Mouse (Mus musculus): Measurements from ENCODE around the gene Cdk6. TPM values are rescaled to one million over a fixed set of nuclear protein-coding genes. Genes with fewer than 3 reads are reported as not detected.

Cdk6 gene
- polyA plus RNA-seq, 1 experiment from 2014 or later, result 11.8 TPM

- H3K36me3 ChIP-seq (replicated peaks; ENCODE audit: control insufficient read depth, insufficient read depth), result no peaks in the 10 kb centered on the region
- H3K27ac ChIP-seq, result no peak overlapping the region
- H3K9ac ChIP-seq, result no peak overlapping the region
- ATAC-seq (ENCODE audit: low FRiP score) (no peak), DNase-seq (ENCODE audit: low spot score) (no peak)
- H3K27me3 ChIP-seq (ENCODE audit: control insufficient read depth, insufficient read depth, low read length), result no peaks in the 10 kb centered on the region
- no peak overlapping the region for H3K4me2 ChIP-seq (replicated peaks)
- H3K9me3 ChIP-seq (ENCODE audit: control insufficient read depth, low read length), result no peaks in the 10 kb centered on the region
- 85% methylated on average over 11 of the region's 11 CpGs for WGBS
- H3K4me1 ChIP-seq (replicated peaks; ENCODE audit: control insufficient read depth, insufficient read depth, low read length), result no peaks in the 10 kb centered on the region
- H3K4me3 ChIP-seq (replicated peaks; ENCODE audit: low read length), result no peak overlapping the region
These were observed 121.8 kb downstream of the Cdk6 start for GRCm38 (mm10) chr5:3462897-3463757.

GRCm38 (mm10) chr5:3463758-3464157 is 122.5 kb downstream of the Cdk6 start:
- no peak overlapping the region for H3K9ac ChIP-seq
- H3K9me3 ChIP-seq (ENCODE audit: control insufficient read depth, low read length), result no peaks in the 10 kb centered on the region
- ATAC-seq (ENCODE audit: low FRiP score) (no peak), DNase-seq (ENCODE audit: low spot score) (no peak)
- no peaks in the 10 kb centered on the region for H3K27me3 ChIP-seq (ENCODE audit: control insufficient read depth, insufficient read depth, low read length)
- no peak overlapping the region for H3K27ac ChIP-seq
- no peaks in the 10 kb centered on the region for H3K4me1 ChIP-seq (replicated peaks; ENCODE audit: control insufficient read depth, insufficient read depth, low read length)
- 86% methylated on average over 3 of the region's 3 CpGs for WGBS
- no peaks in the 10 kb centered on the region for H3K36me3 ChIP-seq (replicated peaks; ENCODE audit: control insufficient read depth, insufficient read depth)
- no peak overlapping the region for H3K4me2 ChIP-seq (replicated peaks)
- H3K4me3 ChIP-seq (replicated peaks; ENCODE audit: low read length), result no peak overlapping the region

DNA sequence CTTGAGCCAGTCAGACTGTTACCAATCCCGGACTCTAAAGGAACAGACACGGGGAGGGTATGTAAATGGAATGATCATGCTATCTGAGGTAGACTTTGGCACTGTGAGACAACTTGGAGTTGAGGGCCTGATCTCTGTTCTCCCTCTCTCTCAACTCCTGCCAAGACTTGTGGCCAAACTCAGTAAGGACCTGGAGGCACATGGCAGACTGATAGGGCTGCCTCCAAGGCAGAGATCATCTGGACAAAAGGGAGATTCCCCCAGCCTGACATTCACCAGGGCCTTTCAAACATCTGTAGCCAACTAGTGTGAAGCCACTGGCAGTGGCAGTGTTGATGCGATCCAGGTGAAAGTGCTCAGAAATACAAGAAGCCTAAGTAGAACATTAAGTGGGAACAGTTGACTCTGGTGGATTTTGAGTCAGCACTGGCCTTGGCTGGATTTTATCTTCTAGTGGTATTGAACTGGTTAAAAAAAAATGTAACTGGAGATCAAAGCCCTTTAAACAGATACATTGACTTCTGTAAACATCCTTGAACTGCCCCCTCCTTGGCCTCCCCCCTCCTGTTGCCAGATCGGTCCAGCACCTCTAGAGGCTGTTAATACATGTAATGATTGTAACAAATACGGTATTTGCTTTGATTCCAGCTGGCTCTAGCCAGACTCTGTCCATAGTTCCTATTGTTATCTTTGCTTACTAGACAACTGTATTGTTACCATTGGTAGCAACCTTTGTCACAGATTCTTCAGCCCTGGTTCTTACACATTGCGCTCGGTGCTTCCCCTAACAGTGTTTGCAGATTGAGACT is 125.0 kb downstream of the Cdk6 start:
- no peak for ATAC-seq (ENCODE audit: low FRiP score)
- Histone ChIP-seq H3K27me3 (ENCODE audit: control insufficient read depth, insufficient read depth, low read length) (no peaks in the 10 kb centered on the region), H3K9ac (no peak overlapping the region), H3K36me3 (replicated peaks; ENCODE audit: control insufficient read depth, insufficient read depth) (no peaks in the 10 kb centered on the region), H3K4me3 (replicated peaks; ENCODE audit: low read length) (no peak overlapping the region), H3K4me1 (replicated peaks; ENCODE audit: control insufficient read depth, insufficient read depth, low read length) (no peaks in the 10 kb centered on the region), H3K9me3 (ENCODE audit: control insufficient read depth, low read length) (no peaks in the 10 kb centered on the region), H3K4me2 (replicated peaks) (no peak overlapping the region), H3K27ac (no peak overlapping the region)
- WGBS, result 77% methylated on average over 7 of the region's 7 CpGs
- no peak for DNase-seq (ENCODE audit: low spot score)

DNA sequence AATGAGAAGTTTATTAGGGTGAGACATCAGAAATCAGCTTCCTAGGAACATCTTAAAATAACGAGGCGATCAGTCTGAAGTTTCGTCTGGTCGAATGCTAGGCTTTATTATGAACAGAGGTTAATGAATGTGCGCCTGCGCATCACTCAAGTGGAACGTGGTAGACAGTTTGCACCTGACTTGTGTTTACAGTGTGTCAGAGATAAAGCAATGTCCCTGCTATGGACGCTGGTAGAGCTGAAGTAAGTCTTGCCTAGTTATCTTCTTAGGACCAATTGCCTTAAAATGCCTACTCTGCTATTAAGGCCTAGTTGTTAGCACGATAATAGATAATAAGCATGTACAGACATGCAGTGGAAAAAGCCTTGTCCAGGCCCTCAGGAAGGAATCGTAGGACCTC is 129.6 kb downstream of the Cdk6 start:
- no peaks in the 10 kb centered on the region for H3K4me1 ChIP-seq (replicated peaks; ENCODE audit: control insufficient read depth, insufficient read depth, low read length)
- H3K27ac ChIP-seq, result no peak overlapping the region
- WGBS, result 86% methylated on average over 10 of the region's 10 CpGs
- DNase-seq (ENCODE audit: low spot score) (no peak), ATAC-seq (ENCODE audit: low FRiP score) (no peak)
- no peak overlapping the region for H3K4me2 ChIP-seq (replicated peaks)
- H3K27me3 ChIP-seq (ENCODE audit: control insufficient read depth, insufficient read depth, low read length), result no peaks in the 10 kb centered on the region
- H3K9me3 ChIP-seq (ENCODE audit: control insufficient read depth, low read length), result no peaks in the 10 kb centered on the region
- H3K36me3 ChIP-seq (replicated peaks; ENCODE audit: control insufficient read depth, insufficient read depth), result no peaks in the 10 kb centered on the region
- no peak overlapping the region for H3K4me3 ChIP-seq (replicated peaks; ENCODE audit: low read length)
- H3K9ac ChIP-seq, result no peak overlapping the region

DNA sequence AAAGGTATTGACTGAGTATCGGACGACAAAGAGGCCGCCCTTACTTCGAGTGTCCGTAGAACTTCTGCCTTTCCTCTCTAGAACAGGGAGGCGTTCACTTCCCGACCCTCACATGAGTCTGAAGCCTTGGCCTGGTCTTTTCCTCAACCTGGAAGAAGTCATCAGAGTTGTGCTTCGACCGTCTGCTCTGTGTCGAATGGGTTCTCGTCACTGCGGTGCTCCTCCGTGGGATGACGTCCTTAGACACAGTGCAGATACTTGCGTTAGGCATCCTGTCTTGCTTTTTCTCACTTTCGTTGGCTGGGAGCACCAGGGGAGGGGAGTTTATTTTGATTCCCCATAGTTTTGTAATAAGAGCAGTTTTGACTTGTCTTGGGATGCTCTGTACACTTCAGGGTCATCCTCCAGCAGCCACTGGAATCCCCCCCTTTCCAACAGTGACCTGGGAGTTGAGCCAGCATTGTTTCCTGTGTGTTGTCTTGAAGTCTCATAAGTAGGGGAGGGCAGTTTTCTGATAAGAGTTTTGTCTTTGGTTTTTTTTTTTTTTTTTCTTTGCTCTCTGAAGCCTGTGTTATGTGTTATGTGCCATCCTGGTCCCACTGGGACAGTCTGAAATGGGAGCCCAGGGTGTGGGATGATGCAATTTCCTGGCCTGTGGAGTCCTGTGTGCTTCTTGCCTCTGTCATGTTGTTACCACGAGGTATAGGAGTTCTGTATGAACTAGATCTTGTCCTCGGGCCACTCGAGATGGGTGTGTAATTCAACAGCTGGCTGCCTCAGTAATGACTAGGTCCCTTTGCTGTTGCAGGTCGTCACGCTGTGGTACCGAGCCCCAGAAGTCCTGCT is 131.2 kb downstream of the Cdk6 start:
- H3K36me3 ChIP-seq (replicated peaks; ENCODE audit: control insufficient read depth, insufficient read depth), result no peaks in the 10 kb centered on the region
- no peak overlapping the region for H3K4me3 ChIP-seq (replicated peaks; ENCODE audit: low read length)
- no peaks in the 10 kb centered on the region for H3K4me1 ChIP-seq (replicated peaks; ENCODE audit: control insufficient read depth, insufficient read depth, low read length)
- H3K9me3 ChIP-seq (ENCODE audit: control insufficient read depth, low read length), result no peaks in the 10 kb centered on the region
- no peak overlapping the region for H3K27ac ChIP-seq
- DNase-seq (ENCODE audit: low spot score) (no peak), ATAC-seq (ENCODE audit: low FRiP score) (no peak)
- H3K9ac ChIP-seq, result no peak overlapping the region
- no peaks in the 10 kb centered on the region for H3K27me3 ChIP-seq (ENCODE audit: control insufficient read depth, insufficient read depth, low read length)
- 91% methylated on average over 22 of the region's 22 CpGs for WGBS
- no peak overlapping the region for H3K4me2 ChIP-seq (replicated peaks)

- Histone ChIP-seq H3K27me3 (ENCODE audit: control insufficient read depth, insufficient read depth, low read length) (no peaks in the 10 kb centered on the region), H3K4me3 (replicated peaks; ENCODE audit: low read length) (no peak overlapping the region), H3K9me3 (ENCODE audit: control insufficient read depth, low read length) (no peaks in the 10 kb centered on the region), H3K4me1 (replicated peaks; ENCODE audit: control insufficient read depth, insufficient read depth, low read length) (no peaks in the 10 kb centered on the region), H3K27ac (no peak overlapping the region), H3K36me3 (replicated peaks; ENCODE audit: control insufficient read depth, insufficient read depth) (no peaks in the 10 kb centered on the region), H3K9ac (no peak overlapping the region), H3K4me2 (replicated peaks) (no peak overlapping the region)
- 79% methylated on average over 3 of the region's 3 CpGs for WGBS
- DNase-seq (ENCODE audit: low spot score) (no peak), ATAC-seq (ENCODE audit: low FRiP score) (no peak)
These were observed 136.4 kb downstream of the Cdk6 start for GRCm38 (mm10) chr5:3477711-3478110.

DNA sequence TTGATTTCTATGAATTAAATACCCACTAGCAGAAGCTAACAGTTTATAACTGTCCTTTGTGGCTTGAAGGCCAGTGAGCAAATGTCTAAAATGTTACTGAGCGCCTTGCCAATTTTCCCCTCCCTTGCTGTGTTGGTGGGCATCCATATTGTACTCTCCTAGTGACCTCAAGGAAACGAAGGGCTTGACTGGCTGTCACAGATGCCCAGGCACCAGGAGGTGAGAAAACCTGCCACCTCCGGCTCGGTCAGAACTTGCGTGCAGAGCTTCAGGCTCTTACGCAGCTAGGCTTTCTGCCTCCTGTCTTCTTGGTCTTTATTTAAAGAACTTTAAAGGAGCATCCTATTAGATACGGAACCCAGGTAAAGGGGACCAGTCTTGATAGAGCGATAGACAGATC is 136.9 kb downstream of the Cdk6 start:
- Histone ChIP-seq H3K9me3 (ENCODE audit: control insufficient read depth, low read length) (no peaks in the 10 kb centered on the region), H3K4me2 (replicated peaks) (no peak overlapping the region), H3K27me3 (ENCODE audit: control insufficient read depth, insufficient read depth, low read length) (no peaks in the 10 kb centered on the region), H3K4me1 (replicated peaks; ENCODE audit: control insufficient read depth, insufficient read depth, low read length) (no peaks in the 10 kb centered on the region), H3K4me3 (replicated peaks; ENCODE audit: low read length) (no peak overlapping the region), H3K27ac (no peak overlapping the region), H3K36me3 (replicated peaks; ENCODE audit: control insufficient read depth, insufficient read depth) (no peaks in the 10 kb centered on the region), H3K9ac (no peak overlapping the region)
- 93% methylated on average over 8 of the region's 8 CpGs for WGBS
- DNase-seq (ENCODE audit: low spot score) (no peak), ATAC-seq (ENCODE audit: low FRiP score) (no peak)

DNA sequence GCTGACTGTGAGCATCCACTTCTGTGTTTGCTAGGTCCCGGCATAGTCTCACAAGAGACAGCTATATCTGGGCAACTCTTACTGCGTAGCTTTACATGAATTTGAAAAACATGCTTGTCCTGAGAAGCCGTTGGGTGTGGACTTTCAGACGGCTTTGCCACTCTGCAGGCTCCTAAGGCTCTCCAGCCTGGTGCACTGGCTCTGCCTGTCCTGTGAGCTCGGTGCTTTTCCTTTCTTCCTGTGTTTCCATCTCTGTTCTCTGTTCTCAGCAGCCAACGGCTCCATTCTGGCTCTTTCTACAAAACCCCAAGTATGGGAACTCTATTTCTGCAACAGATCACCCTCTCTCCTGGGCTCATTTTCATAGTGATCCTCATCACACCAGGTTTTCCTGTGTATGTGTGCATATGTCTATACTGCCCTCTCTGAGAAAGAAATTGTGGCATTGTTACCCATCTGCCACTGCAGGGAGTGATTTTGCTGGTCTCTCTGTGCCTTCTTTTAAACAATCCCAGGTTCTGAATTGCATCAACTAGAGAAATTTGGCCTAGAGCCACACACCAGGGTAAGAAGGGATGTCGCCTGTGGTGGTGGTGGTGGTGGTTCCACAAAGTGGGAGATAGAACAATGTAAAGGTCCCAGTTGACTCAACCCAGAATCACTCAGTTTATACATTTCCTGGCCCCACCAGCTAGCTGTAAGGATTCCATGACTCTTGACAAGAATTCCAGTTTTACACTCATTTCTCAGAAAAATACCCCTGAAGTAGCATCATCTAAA is 137.9 kb downstream of the Cdk6 start:
- H3K36me3 ChIP-seq (replicated peaks; ENCODE audit: control insufficient read depth, insufficient read depth), result no peaks in the 10 kb centered on the region
- H3K4me2 ChIP-seq (replicated peaks), result no peak overlapping the region
- no peaks in the 10 kb centered on the region for H3K9me3 ChIP-seq (ENCODE audit: control insufficient read depth, low read length)
- no peak overlapping the region for H3K27ac ChIP-seq
- no peak overlapping the region for H3K9ac ChIP-seq
- 91% methylated on average over 7 of the region's 7 CpGs for whole genome bisulfite sequencing
- H3K4me3 ChIP-seq (replicated peaks; ENCODE audit: low read length), result no peak overlapping the region
- no peak for DNase-seq (ENCODE audit: low spot score)
- no peaks in the 10 kb centered on the region for H3K4me1 ChIP-seq (replicated peaks; ENCODE audit: control insufficient read depth, insufficient read depth, low read length)
- no peaks in the 10 kb centered on the region for H3K27me3 ChIP-seq (ENCODE audit: control insufficient read depth, insufficient read depth, low read length)
- ATAC-seq (ENCODE audit: low FRiP score), result no peak
